Mouse (Mus musculus) midbrain, postnatal 0 days (tissue): ENCODE measurements around the gene Mrap2. TPM values are rescaled to one million over a fixed set of nuclear protein-coding genes. Genes with fewer than 3 reads are reported as not detected.

ENCODE experiments used
- ATAC-seq: fragments of 200-750 bp; cut with Nextera tagmentation; 2 replicates; pipeline ENCODE4 v1.8.0; 2017; ENCODE audit warnings: moderate number of reproducible peaks, mild to moderate bottlenecking, moderate TSS enrichment, moderate library complexity; ENCODE audit not compliant: low FRiP score
- DNase-seq: peaks from one replicate; pipeline ENCODE4 v3.0.0-alpha.2; 2015; ENCODE audit warnings: low spot score
- H3K27ac ChIP-seq: fragments of 300-500 bp; sonication (generic); 2 replicates; pipeline ENCODE4 v1.5.1; 2014; ENCODE audit warnings: low read depth, mild to moderate bottlenecking, low read length, mixed read lengths
- H3K27me3 ChIP-seq: fragments of 300-500 bp; sonication (generic); 2 replicates; pipeline ENCODE4 v1.6.1; 2014; ENCODE audit warnings: low read length, control low read depth, mixed read lengths; ENCODE audit not compliant: insufficient read depth
- H3K36me3 ChIP-seq: fragments of 300-500 bp; sonication (generic); 2 replicates; pipeline ENCODE4 v1.6.1; 2014; ENCODE audit warnings: low read length, control low read depth, mixed read lengths; ENCODE audit not compliant: insufficient read depth
- H3K4me1 ChIP-seq: fragments of 300-500 bp; sonication (generic); 2 replicates; pipeline ENCODE4 v1.6.1; 2014; ENCODE audit warnings: mild to moderate bottlenecking, control low read depth, antibody characterized with exemption, low read length, mixed read lengths; ENCODE audit not compliant: insufficient read depth
- H3K4me2 ChIP-seq: fragments of 300-500 bp; sonication (generic); 2 replicates; pipeline ENCODE4 v1.6.1; 2014; ENCODE audit warnings: low read depth, mild to moderate bottlenecking, low read length, mixed read lengths; ENCODE audit not compliant: poor library complexity, severe bottlenecking
- H3K4me3 ChIP-seq: fragments of 300-500 bp; sonication (generic); 2 replicates; pipeline ENCODE4 v1.5.1; 2014; ENCODE audit warnings: low read depth, mild to moderate bottlenecking, low read length, moderate library complexity
- H3K9ac ChIP-seq: fragments of 300-500 bp; sonication (generic); replicated peaks from 2 replicates; pipeline ENCODE4 v1.6.1; 2014; ENCODE audit warnings: mild to moderate bottlenecking, low read length, moderate library complexity, mixed read lengths; ENCODE audit not compliant: poor library complexity, severe bottlenecking
- H3K9me3 ChIP-seq: fragments of 300-500 bp; sonication (generic); 2 replicates; pipeline ENCODE4 v1.6.1; 2016; ENCODE audit warnings: low read length, control low read depth
- CTCF ChIP-seq: IDR thresholded peaks from 2 replicates; pipeline ENCODE4 v1.5.1; 2016; ENCODE audit warnings: antibody characterized with exemption, mild to moderate bottlenecking
- WGBS: fragments of 180-500 bp; shearing (Covaris S2); extraction: QIAGEN DNeasy Blood & Tissue Kit; methylation state at CpG from one replicate; pipeline ENCODE4 v1.1.7; 2014; 5-methylcytosine and 5-hydroxymethylcytosine counted together
- polyA plus RNA-seq: library from polyadenylated mRNA; unstranded; fragments of >200 nt; fragmentation: Nextera tagmentation; extraction: Ambion mirVana; gene quantifications from 2 replicates; pipeline ENCODE4 v1.2.1, GENCODE M21; 2015
- total RNA-seq: library from RNA; depleted of rRNA; stranded (reverse); fragments of >200 nt; gene quantifications from 2 replicates; pipeline ENCODE4 v1.2.3, GENCODE M21; 2014

The Mrap2 gene
- total and polyA plus RNA-seq, 2 experiments from 2014 or later = 4.3 to 4.8 TPM

DNA sequence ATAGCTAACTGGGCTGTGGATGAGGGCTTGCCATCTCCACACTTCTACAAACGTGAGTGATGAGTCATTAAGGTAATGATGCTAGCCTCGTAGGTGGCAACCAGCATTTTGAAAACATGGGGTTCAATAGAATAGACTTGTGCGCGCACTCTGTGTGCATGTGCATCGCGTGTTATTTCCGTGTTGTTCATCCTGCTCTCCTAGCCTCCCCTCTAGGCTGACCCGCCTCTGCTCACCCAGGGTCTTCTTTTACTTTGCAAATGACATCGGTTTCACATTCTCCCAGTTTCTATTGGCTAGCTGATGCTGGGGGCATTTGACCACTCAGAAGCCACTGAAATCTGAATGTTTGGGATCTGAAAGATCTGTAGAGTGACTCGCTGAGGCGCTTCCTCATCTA lies 1.6 kb downstream of the Mrap2 start:
- peak overlapping the region; percentile 47 for H3K4me3 ChIP-seq
- WGBS = 36% methylated on average over 11 of the region's 11 CpGs
- no peaks in the 10 kb centered on the region for H3K27me3 ChIP-seq
- peak overlapping the region; percentile 82 for H3K4me2 ChIP-seq
- no peak overlapping the region for H3K27ac ChIP-seq
- no peaks in the 10 kb centered on the region for H3K36me3 ChIP-seq
- H3K9ac ChIP-seq = no peak overlapping the region
- H3K9me3 ChIP-seq = no peaks in the 10 kb centered on the region
- ATAC-seq = no peak
- no peak for DNase-seq
- TF ChIP-seq CTCF = no peak
- H3K4me1 ChIP-seq = 0 out of 2 replicates have a peak, but pooled peaks cover 4% of the 10 kb centered on the region

DNA sequence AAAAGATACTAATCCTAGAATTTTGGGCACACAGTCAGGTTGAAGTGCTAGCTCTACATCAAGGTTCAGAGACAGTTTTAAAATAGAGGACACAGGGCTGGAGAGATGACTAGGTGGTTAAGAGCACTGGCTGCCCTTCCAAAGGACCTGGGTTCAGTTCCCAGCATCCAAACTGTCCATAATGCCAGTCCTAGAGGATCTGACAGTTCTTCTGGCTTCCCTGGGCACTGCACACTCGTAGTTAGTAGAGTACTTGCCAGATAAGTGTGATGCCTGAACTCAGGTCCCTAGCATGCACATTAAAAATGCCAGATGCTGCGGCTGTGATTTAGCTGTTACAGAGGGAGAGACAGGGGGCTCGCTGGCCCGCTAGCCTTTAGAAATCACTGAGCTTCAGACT lies 2.3 kb downstream of the Mrap2 start:
- no peaks in the 10 kb centered on the region for H3K27me3 ChIP-seq
- no peak overlapping the region for H3K9ac ChIP-seq
- no peak overlapping the region for H3K27ac ChIP-seq
- DNase-seq = no peak
- H3K36me3 ChIP-seq = no peaks in the 10 kb centered on the region
- no peaks in the 10 kb centered on the region for H3K9me3 ChIP-seq
- no peak overlapping the region for H3K4me2 ChIP-seq
- TF ChIP-seq CTCF = no peak
- H3K4me1 ChIP-seq = 0 out of 2 replicates have a peak, but pooled peaks cover 4% of the 10 kb centered on the region
- H3K4me3 ChIP-seq = no peak overlapping the region
- no peak for ATAC-seq
- WGBS = 88% methylated on average over 4 of the region's 4 CpGs

- TF ChIP-seq CTCF = no peak
- Histone ChIP-seq H3K4me2 (no peak overlapping the region), H3K27me3 (no peaks in the 10 kb centered on the region), H3K27ac (no peak overlapping the region), H3K4me3 (no peak overlapping the region), H3K9ac (no peak overlapping the region), H3K4me1 (0 out of 2 replicates have a peak, but pooled peaks cover 4% of the 10 kb centered on the region), H3K36me3 (no peaks in the 10 kb centered on the region), H3K9me3 (no peaks in the 10 kb centered on the region)
- WGBS = 83% methylated on average over 2 of the region's 2 CpGs
- ATAC-seq = no peak
- no peak for DNase-seq
Observed at GRCm38 (mm10) chr9:87147927-87148326, 3.8 kb downstream of the Mrap2 start.

GRCm38 (mm10) chr9:87152641-87153325 lies 8.7 kb downstream of the Mrap2 start:
- Histone ChIP-seq H3K36me3 (no peaks in the 10 kb centered on the region), H3K9ac (no peak overlapping the region), H3K4me3 (no peak overlapping the region), H3K9me3 (no peaks in the 10 kb centered on the region), H3K4me2 (no peak overlapping the region), H3K27me3 (no peaks in the 10 kb centered on the region), H3K27ac (no peak overlapping the region), H3K4me1 (no peaks in the 10 kb centered on the region)
- ATAC-seq (no peak), DNase-seq (no peak)
- 92% methylated on average over 1 of the region's 1 CpGs for WGBS
- no peak for TF ChIP-seq CTCF

GRCm38 (mm10) chr9:87162559-87162958 lies 18.5 kb downstream of the Mrap2 start:
- no peak overlapping the region for H3K27ac ChIP-seq
- TF ChIP-seq CTCF = no peak
- H3K4me2 ChIP-seq = no peak overlapping the region
- H3K9me3 ChIP-seq = no peaks in the 10 kb centered on the region
- ATAC-seq (no peak), DNase-seq (no peak)
- WGBS = 85% methylated on average over 4 of the region's 4 CpGs
- no peaks in the 10 kb centered on the region for H3K4me1 ChIP-seq
- H3K9ac ChIP-seq = no peak overlapping the region
- no peaks in the 10 kb centered on the region for H3K27me3 ChIP-seq
- H3K36me3 ChIP-seq = no peaks in the 10 kb centered on the region
- no peak overlapping the region for H3K4me3 ChIP-seq

DNA sequence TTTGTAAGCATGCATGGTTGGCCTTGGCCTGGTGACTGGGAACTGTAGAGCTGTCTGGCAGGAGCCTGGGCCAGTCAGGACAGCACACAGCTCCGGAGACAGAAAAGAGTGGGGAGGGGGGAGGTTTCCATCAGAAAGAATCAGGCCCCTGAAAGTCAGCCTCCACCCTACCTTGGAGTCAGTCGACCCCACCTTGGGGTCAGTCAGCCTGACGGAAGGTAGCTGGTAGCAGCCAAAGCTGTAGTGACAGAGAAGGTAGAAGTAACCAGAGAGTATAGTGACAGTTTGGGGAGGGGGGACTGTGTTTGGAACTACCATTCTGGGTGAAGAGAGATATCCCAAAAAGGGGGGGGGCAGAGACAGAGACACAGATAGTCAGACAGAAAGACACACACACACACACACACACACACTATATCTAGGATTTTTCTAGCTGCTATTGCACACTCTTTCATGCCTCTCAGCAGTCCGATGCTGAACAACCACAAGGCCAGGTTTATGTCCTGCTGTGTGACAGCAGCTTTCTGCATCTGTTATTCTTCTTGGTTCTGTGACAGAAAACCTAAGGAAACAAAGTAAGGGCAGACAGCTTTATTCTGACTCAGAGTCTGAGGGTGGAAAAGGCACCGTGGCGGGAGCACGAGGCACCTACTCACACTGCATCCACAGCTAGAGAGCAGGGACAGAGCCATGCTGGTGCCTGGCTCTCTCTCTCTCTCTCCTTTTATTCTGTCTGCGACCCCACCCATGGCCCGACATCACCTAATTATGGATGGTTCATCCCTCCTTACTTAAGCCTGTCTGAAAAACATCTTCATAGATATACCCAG lies 23.1 kb downstream of the Mrap2 start:
- ATAC-seq (peak; percentile 41), DNase-seq (no peak)
- Histone ChIP-seq H3K27me3 (no peaks in the 10 kb centered on the region), H3K36me3 (no peaks in the 10 kb centered on the region), H3K4me3 (no peak overlapping the region), H3K27ac (no peak overlapping the region), H3K9me3 (no peaks in the 10 kb centered on the region), H3K4me2 (no peak overlapping the region), H3K4me1 (no peaks in the 10 kb centered on the region), H3K9ac (no peak overlapping the region)
- 38% methylated on average over 9 of the region's 9 CpGs for WGBS
- no peak for TF ChIP-seq CTCF
